Comparison of ENCODE assay signal across 7 mouse cellular contexts in the genomic region with DNA sequence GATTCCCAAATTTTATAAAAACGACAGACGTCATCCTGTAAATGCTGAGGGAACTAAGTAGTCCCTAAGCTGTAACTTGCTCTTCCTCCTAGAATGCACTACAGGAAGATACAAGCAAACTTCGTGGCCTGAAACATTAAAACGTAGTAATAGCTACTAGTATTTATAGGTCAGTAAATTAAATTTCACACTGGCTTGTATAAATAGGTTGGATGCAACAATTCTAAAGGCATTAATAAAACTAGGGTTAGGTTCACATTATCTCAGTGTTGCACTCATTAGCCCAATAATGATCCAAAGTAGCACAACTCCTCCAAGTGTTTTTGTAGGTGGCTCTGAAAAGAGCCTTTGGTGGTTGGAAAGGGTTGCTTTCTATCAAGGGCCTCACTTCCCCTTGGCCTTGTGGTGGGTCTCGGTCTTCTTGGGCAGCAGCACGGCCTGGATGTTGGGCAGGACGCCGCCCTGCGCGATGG. TPM values are rescaled to one million over a fixed set of nuclear protein-coding genes. Genes with fewer than 3 reads are reported as not detected.
A peak's percentile ranks its signal among the peaks of the same experiment; 100 is the strongest.
DNase-seq lines count a peak whose midpoint lies in the region; ATAC-seq and TF ChIP-seq lines count a peak whose summit lies in the region.

No protein-coding gene starts in this region.

- no peak for TF ChIP-seq CTCF in thymus, adult 2 months (IDR thresholded peaks at IDR 0.05; ENCODE audit: borderline replicate concordance, control insufficient read depth, extremely low read depth, insufficient read depth, low read length, poor library complexity)
- TF ChIP-seq CTCF in small intestine, adult 2 months (IDR thresholded peaks at IDR 0.05; ENCODE audit: extremely low read depth, insufficient read length, insufficient replicate concordance, low read depth, low read length): no peak

- H3K9ac ChIP-seq in embryonic facial prominence, embryonic 13.5 days: peak overlapping the region; percentile 80
- H3K9ac ChIP-seq in limb, embryonic 13.5 days: peak overlapping the region; percentile 78

- WGBS in thymus, adult 2 months: 4% methylated on average over 10 of the region's 10 CpGs
- 1% methylated on average over 10 of the region's 10 CpGs for WGBS in embryonic facial prominence, embryonic 13.5 days
- WGBS in limb, embryonic 13.5 days: 1% methylated on average over 10 of the region's 10 CpGs
- WGBS in small intestine, adult 2 months: 5% methylated on average over 10 of the region's 10 CpGs

- no peak for TF ChIP-seq POLR2A in thymus, adult 2 months (IDR thresholded peaks at IDR 0.05; ENCODE audit: control insufficient read depth, extremely low read depth, insufficient read depth, low read length, poor library complexity)
- TF ChIP-seq POLR2A in small intestine, adult 2 months (IDR thresholded peaks at IDR 0.05; ENCODE audit: low read depth, low read length): no peak

- peaks cover 5% of the 10 kb centered on the region; the same call in 1 of the 2 replicates for H3K4me1 ChIP-seq in thymus, adult 2 months (replicated peaks; ENCODE audit: control insufficient read depth, insufficient read depth, low read length)
- H3K4me1 ChIP-seq in embryonic facial prominence, embryonic 13.5 days: peaks cover 13% of the 10 kb centered on the region
- H3K4me1 ChIP-seq in limb, embryonic 13.5 days: peaks cover 31% of the 10 kb centered on the region
- H3K4me1 ChIP-seq in small intestine, adult 2 months (ENCODE audit: control insufficient read depth, insufficient read depth, insufficient read length, low read length): no peaks in the 10 kb centered on the region; the same call in 1 of the 2 replicates

- H3K27me3 ChIP-seq in thymus, adult 2 months (ENCODE audit: control insufficient read depth, insufficient read depth, low read length): no peaks in the 10 kb centered on the region
- no peaks in the 10 kb centered on the region for H3K27me3 ChIP-seq in embryonic facial prominence, embryonic 13.5 days
- H3K27me3 ChIP-seq in limb, embryonic 13.5 days: no peaks in the 10 kb centered on the region
- H3K27me3 ChIP-seq in small intestine, adult 2 months (ENCODE audit: control insufficient read depth, insufficient read depth, low read length): no peaks in the 10 kb centered on the region

- peak overlapping the region; percentile 94 for H3K27ac ChIP-seq in thymus, adult 2 months (ENCODE audit: control insufficient read depth, insufficient read depth, low read length)
- peak overlapping the region; percentile 95 for H3K27ac ChIP-seq in embryonic facial prominence, embryonic 13.5 days
- peak overlapping the region; percentile 93 for H3K27ac ChIP-seq in limb, embryonic 13.5 days
- H3K27ac ChIP-seq in small intestine, adult 2 months (ENCODE audit: insufficient read depth, low read depth, low read length): peak overlapping the region; percentile 72

- H3K36me3 ChIP-seq in thymus, adult 2 months (ENCODE audit: control insufficient read depth, insufficient read depth, low read length): no peaks in the 10 kb centered on the region
- no peaks in the 10 kb centered on the region for H3K36me3 ChIP-seq in embryonic facial prominence, embryonic 13.5 days
- H3K36me3 ChIP-seq in limb, embryonic 13.5 days: no peaks in the 10 kb centered on the region
- H3K36me3 ChIP-seq in small intestine, adult 2 months (ENCODE audit: control insufficient read depth, insufficient read depth, low read length): no peaks in the 10 kb centered on the region

- peak overlapping the region; percentile 77 for H3K4me2 ChIP-seq in embryonic facial prominence, embryonic 13.5 days
- peak overlapping the region; percentile 75 for H3K4me2 ChIP-seq in limb, embryonic 13.5 days (replicated peaks)

- DNase-seq in thymus, adult 2 months: no peak
- DNase-seq in thymus, postnatal 4 days: no peak
- no peak for DNase-seq in kidney, postnatal 14 days
- no peak for DNase-seq in frontal cortex, postnatal 10 days (ENCODE audit: low spot score in 2 of 2)

- H3K9me3 ChIP-seq in embryonic facial prominence, embryonic 13.5 days: no peaks in the 10 kb centered on the region
- H3K9me3 ChIP-seq in limb, embryonic 13.5 days: no peaks in the 10 kb centered on the region

- H3K4me3 ChIP-seq in thymus, adult 2 months (ENCODE audit: control insufficient read depth, insufficient read depth, low read length): peak overlapping the region; percentile 69
- H3K4me3 ChIP-seq in embryonic facial prominence, embryonic 13.5 days: peak overlapping the region; percentile 49
- H3K4me3 ChIP-seq in limb, embryonic 13.5 days: peak overlapping the region; percentile 46
- peak overlapping the region; percentile 61 for H3K4me3 ChIP-seq in small intestine, adult 2 months (ENCODE audit: low read depth, low read length)

- ATAC-seq in embryonic facial prominence, embryonic 13.5 days (ENCODE audit: insufficient number of reproducible peaks, insufficient read depth, low FRiP score, low TSS enrichment, low read depth): no peak
- ATAC-seq in limb, embryonic 13.5 days (ENCODE audit: low FRiP score, low read depth): no peak

RNA-seq across cellular contexts. Expression of gene Hist1h2ak, which starts 0.5 kb away (rescaled TPM):
- 302 and 405 TPM in 2 replicates for polyA plus RNA-seq in thymus, adult 2 months (2012; rRNA removed)
- 33.2 and 47.8 TPM in 2 replicates for polyA plus RNA-seq in embryonic facial prominence, embryonic 13.5 days (2015; fragmentation: Nextera tagmentation; extraction: Ambion mirVana)
- 39.8 and 57.2 TPM in 2 replicates for polyA plus RNA-seq in limb, embryonic 13.5 days (2015; fragmentation: Nextera tagmentation; extraction: Ambion mirVana)
- polyA plus RNA-seq in small intestine, adult 2 months (2012; rRNA removed): 40.0 and 60.2 TPM in 2 replicates

RNA-seq across cellular contexts. Expression of gene Hist1h2bn, which starts 0.8 kb away (rescaled TPM):
- 213 and 218 TPM in 2 replicates for polyA plus RNA-seq in thymus, adult 2 months (2012; rRNA removed)
- polyA plus RNA-seq in embryonic facial prominence, embryonic 13.5 days (2015; fragmentation: Nextera tagmentation; extraction: Ambion mirVana): 6.2 and 6.6 TPM in 2 replicates
- 4.4 and 5.9 TPM in 2 replicates for polyA plus RNA-seq in limb, embryonic 13.5 days (2015; fragmentation: Nextera tagmentation; extraction: Ambion mirVana)
- polyA plus RNA-seq in small intestine, adult 2 months (2012; rRNA removed): 13.6 and 21.8 TPM in 2 replicates

RNA-seq across cellular contexts. Expression of gene Hist1h4k, which starts 2.8 kb away (rescaled TPM):
- 257 and 302 TPM in 2 replicates for polyA plus RNA-seq in thymus, adult 2 months (2012; rRNA removed)
- polyA plus RNA-seq in embryonic facial prominence, embryonic 13.5 days (2015; fragmentation: Nextera tagmentation; extraction: Ambion mirVana): 3.0 and 6.7 TPM in 2 replicates
- 4.0 and 8.4 TPM in 2 replicates for polyA plus RNA-seq in limb, embryonic 13.5 days (2015; fragmentation: Nextera tagmentation; extraction: Ambion mirVana)
- 35.5 and 55.4 TPM in 2 replicates for polyA plus RNA-seq in small intestine, adult 2 months (2012; rRNA removed)

RNA-seq across cellular contexts. Expression of gene Hist1h4j, which starts 18.2 kb away (rescaled TPM):
- polyA plus RNA-seq in thymus, adult 2 months (2012; rRNA removed): 60.3 and 64.6 TPM in 2 replicates
- 1.0 and 2.2 TPM in 2 replicates for polyA plus RNA-seq in embryonic facial prominence, embryonic 13.5 days (2015; fragmentation: Nextera tagmentation; extraction: Ambion mirVana)
- 1.2 and 1.3 TPM in 2 replicates for polyA plus RNA-seq in limb, embryonic 13.5 days (2015; fragmentation: Nextera tagmentation; extraction: Ambion mirVana)
- 6.4 and 6.5 TPM in 2 replicates for polyA plus RNA-seq in small intestine, adult 2 months (2012; rRNA removed)

RNA-seq across cellular contexts. Expression of gene Hist1h1b, which starts 27.3 kb away (rescaled TPM):
- 22.4 and 28.1 TPM in 2 replicates for polyA plus RNA-seq in thymus, adult 2 months (2012; rRNA removed)
- 30.2 and 32.9 TPM in 2 replicates for polyA plus RNA-seq in embryonic facial prominence, embryonic 13.5 days (2015; fragmentation: Nextera tagmentation; extraction: Ambion mirVana)
- polyA plus RNA-seq in limb, embryonic 13.5 days (2015; fragmentation: Nextera tagmentation; extraction: Ambion mirVana): 25.1 TPM in 2 replicates
- polyA plus RNA-seq in small intestine, adult 2 months (2012; rRNA removed): 2.0 and 2.6 TPM in 2 replicates
